Mouse (Mus musculus): ENCODE results near the gene Ankrd37.

The Ankrd37 gene

GRCm38 (mm10) chr8:45975126-45975836 lies 30.2 kb downstream of the Ankrd37 start, which contains the start of the genes 1700029J07Rik and Ufsp2:
1700029J07Rik (minus strand) TSS chr8:45975252.
Ufsp2 (plus strand) TSS chr8:45975528.
- in situ Hi-C loops (cut with MseI, MboI): no loop called here

GRCm38 (mm10) chr8:45973988-45974505 lies 31.5 kb downstream of the Ankrd37 start:
- in situ Hi-C loops (cut with MseI, MboI): no loop called here

GRCm38 (mm10) chr8:45970894-45971293 lies 34.6 kb downstream of the Ankrd37 start:
- in situ Hi-C loops (cut with MseI, MboI): no loop called here

GRCm38 (mm10) chr8:45950622-45951021 lies 54.9 kb downstream of the Ankrd37 start:
- in situ Hi-C loops (cut with MseI, MboI): no loop called here

All from mouse trophoblast stem cell (cell line).